Mouse (Mus musculus) intestine, embryonic 15.5 days (tissue): ENCODE results near the gene Nsun2. TPM values are rescaled to one million over a fixed set of nuclear protein-coding genes. Genes with fewer than 3 reads are reported as not detected.
"Not testable (repeated sequence)": the region's sequence is repeated elsewhere in the genome, so short reads cannot be mapped to it uniquely, and the experiment has no call there.

Source experiments
- ATAC-seq: fragments of 200-750 bp; cut with Nextera tagmentation; 2 replicates; pipeline ENCODE4 v1.8.0; 2017; ENCODE audit warnings: moderate TSS enrichment, moderate library complexity
- H3K27ac ChIP-seq: fragments of 300-500 bp; sonication (generic); 2 replicates; pipeline ENCODE4 v1.5.1; 2015; ENCODE audit warnings: mild to moderate bottlenecking, inconsistent platforms
- H3K27me3 ChIP-seq: fragments of 300-500 bp; sonication (generic); replicated peaks from 2 replicates; pipeline ENCODE4 v1.6.1; 2015; ENCODE audit warnings: inconsistent platforms
- H3K36me3 ChIP-seq: fragments of 300-500 bp; sonication (generic); 2 replicates; pipeline ENCODE4 v1.6.1; 2015; ENCODE audit warnings: inconsistent platforms
- H3K4me1 ChIP-seq: fragments of 300-500 bp; sonication (generic); replicated peaks from 2 replicates; pipeline ENCODE4 v1.6.1; 2015; ENCODE audit warnings: inconsistent platforms
- H3K4me2 ChIP-seq: fragments of 300-500 bp; sonication (generic); replicated peaks from 2 replicates; pipeline ENCODE4 v1.6.1; 2015; ENCODE audit warnings: mild to moderate bottlenecking, inconsistent platforms
- H3K4me3 ChIP-seq: fragments of 300-500 bp; sonication (generic); replicated peaks from 2 replicates; pipeline ENCODE4 v1.5.1; 2015; ENCODE audit warnings: inconsistent platforms
- H3K9ac ChIP-seq: fragments of 300-500 bp; sonication (generic); 2 replicates; pipeline ENCODE4 v1.6.1; 2015; ENCODE audit warnings: inconsistent platforms
- H3K9me3 ChIP-seq: fragments of 300-500 bp; sonication (generic); 2 replicates; pipeline ENCODE4 v1.6.1; 2016; ENCODE audit warnings: inconsistent platforms
- WGBS: fragments of 180-500 bp; shearing (Covaris S2); methylation state at CpG from one replicate; pipeline ENCODE4 v1.1.7; 2015; 5-methylcytosine and 5-hydroxymethylcytosine counted together
- polyA plus RNA-seq: library from polyadenylated mRNA; unstranded; fragments of >200 nt; fragmentation: Nextera tagmentation; extraction: Ambion mirVana; gene quantifications from 2 replicates; pipeline ENCODE4 v1.2.1, GENCODE M21; 2015

Gene Nsun2
- polyA plus RNA-seq, 1 experiment from 2014 or later, result 131 TPM

DNA sequence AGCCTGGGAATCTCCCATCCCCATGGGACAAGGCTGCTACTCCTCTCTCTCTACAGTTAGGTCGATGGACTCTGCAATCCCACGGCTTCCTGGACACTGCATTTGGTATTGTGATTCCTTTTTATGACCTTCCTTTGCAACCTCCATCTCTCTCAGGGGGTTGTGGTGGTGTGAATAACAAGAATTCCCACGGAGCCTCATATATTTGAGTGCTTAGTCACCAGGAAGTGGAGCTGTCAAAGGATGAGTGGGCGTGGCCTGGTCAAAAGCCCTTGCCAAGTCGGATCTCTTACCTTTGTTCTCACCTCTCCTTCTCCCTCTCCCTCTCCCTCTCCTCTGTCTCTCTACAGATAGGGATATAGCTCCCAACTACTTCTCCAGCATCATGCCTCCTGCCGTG, 52.3 kb downstream of the Nsun2 start:
- Histone ChIP-seq H3K4me2 (no peak overlapping the region), H3K4me1 (0 out of 2 replicates have a peak, but pooled peaks cover 4% of the 10 kb centered on the region), H3K9me3 (no peaks in the 10 kb centered on the region), H3K4me3 (no peak overlapping the region), H3K27me3 (no peaks in the 10 kb centered on the region), H3K9ac (no peak overlapping the region), H3K36me3 (no peaks in the 10 kb centered on the region), H3K27ac (no peak overlapping the region)
- WGBS, result 43% methylated on average over 6 of the region's 6 CpGs
- ATAC-seq, result peak; percentile 41

DNA sequence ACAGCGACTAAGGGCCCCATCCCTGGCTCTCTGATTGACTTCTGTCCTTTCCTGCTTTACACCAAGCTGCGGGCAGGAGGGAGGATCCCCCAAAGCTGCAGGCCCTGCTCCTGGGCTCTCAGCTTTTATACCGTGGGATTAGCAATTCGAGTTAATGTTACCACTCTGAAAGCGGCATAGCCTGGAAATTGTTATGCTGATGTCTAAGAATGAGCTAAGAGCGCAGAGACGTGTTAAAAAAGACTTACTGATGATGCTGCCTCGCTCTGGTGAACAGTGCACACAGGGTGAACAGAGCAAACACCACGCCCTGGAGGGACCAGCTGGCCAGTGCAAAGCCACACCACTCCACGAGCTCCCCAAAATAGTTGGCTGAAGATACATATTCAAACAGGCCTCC, 52.8 kb downstream of the Nsun2 start:
- ATAC-seq, result no peak
- WGBS, result 72% methylated on average over 10 of the region's 10 CpGs
- Histone ChIP-seq H3K4me3 (no peak overlapping the region), H3K4me1 (0 out of 2 replicates have a peak, but pooled peaks cover 4% of the 10 kb centered on the region), H3K36me3 (no peaks in the 10 kb centered on the region), H3K27me3 (no peaks in the 10 kb centered on the region), H3K27ac (no peak overlapping the region), H3K4me2 (no peak overlapping the region), H3K9me3 (no peaks in the 10 kb centered on the region), H3K9ac (no peak overlapping the region)

DNA sequence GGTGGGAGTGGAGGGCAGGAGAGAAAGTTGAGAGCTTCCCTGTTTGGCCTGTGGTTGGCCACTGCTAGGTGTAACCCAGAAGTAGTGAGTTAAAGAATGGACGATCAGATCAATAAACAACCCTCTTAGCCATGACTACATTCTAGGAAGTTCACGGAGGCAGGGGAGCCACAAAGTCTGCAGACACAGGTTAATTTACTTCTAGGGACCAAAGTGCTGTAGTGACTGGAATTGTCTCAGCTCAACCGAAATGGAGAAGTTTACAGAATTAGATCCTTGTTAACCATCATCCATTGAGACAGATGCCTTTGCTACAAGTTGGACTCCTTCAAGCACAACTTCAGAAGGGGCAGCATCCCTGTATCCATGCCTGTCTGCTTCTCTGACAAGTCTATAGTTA, 54.3 kb downstream of the Nsun2 start:
- 0 out of 2 replicates have a peak, but pooled peaks cover 4% of the 10 kb centered on the region for H3K4me1 ChIP-seq
- no peak overlapping the region for H3K4me2 ChIP-seq
- no peaks in the 10 kb centered on the region for H3K36me3 ChIP-seq
- no peak overlapping the region for H3K9ac ChIP-seq
- 30% methylated on average over 3 of the region's 3 CpGs for WGBS
- ATAC-seq, result no peak
- H3K4me3 ChIP-seq, result no peak overlapping the region
- no peaks in the 10 kb centered on the region for H3K27me3 ChIP-seq
- no peak overlapping the region for H3K27ac ChIP-seq
- H3K9me3 ChIP-seq, result no peaks in the 10 kb centered on the region

DNA sequence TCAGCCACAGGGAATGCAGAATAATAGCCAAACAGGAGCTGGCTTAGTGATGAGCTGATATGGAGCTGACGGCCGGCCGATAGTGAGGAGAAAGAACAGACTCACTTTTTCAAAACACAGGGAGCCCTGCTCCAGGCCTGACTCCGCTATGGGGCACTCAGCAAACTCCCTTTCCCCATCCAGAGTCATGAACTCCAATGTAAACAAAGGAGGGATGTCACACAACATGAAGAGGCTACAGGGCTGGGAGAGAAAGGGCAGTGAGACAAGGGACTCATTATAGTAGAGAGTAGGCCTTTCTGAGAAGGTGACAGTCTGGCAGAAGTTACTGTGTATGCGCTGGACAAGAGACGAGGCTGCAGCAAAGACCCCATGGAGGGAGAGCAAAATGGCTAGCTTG, 54.7 kb downstream of the Nsun2 start:
- 0 out of 2 replicates have a peak, but pooled peaks cover 4% of the 10 kb centered on the region for H3K4me1 ChIP-seq
- no peak overlapping the region for H3K27ac ChIP-seq
- no peak overlapping the region for H3K4me3 ChIP-seq
- H3K9ac ChIP-seq, result no peak overlapping the region
- 42% methylated on average over 6 of the region's 6 CpGs for WGBS
- H3K27me3 ChIP-seq, result no peaks in the 10 kb centered on the region
- H3K4me2 ChIP-seq, result no peak overlapping the region
- ATAC-seq, result no peak
- H3K36me3 ChIP-seq, result no peaks in the 10 kb centered on the region
- no peaks in the 10 kb centered on the region for H3K9me3 ChIP-seq

DNA sequence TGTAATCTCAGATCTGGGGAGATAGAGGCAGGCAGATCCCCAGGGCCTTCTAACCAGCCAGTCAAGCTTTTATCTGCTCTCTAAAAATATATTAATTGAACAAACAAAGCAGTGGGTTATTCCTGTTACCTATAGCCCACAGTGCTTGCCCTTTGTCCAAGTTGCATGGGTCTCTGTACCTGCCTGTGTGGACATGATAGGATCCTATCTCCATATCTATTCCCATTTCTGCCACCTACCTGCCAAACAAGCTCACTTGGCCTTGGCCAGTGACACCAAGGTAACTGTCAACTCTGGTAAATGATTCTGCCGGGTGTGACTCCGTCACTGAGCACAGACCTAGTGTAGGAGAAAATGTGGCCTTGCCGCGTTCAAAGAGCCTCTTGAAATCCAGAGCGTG, 57.8 kb downstream of the Nsun2 start:
- Histone ChIP-seq H3K4me2 (no peak overlapping the region), H3K27me3 (no peaks in the 10 kb centered on the region), H3K9ac (no peak overlapping the region), H3K36me3 (no peaks in the 10 kb centered on the region), H3K4me1 (0 out of 2 replicates have a peak, but pooled peaks cover under 1% of the 10 kb centered on the region), H3K4me3 (no peak overlapping the region), H3K9me3 (no peaks in the 10 kb centered on the region), H3K27ac (no peak overlapping the region)
- 78% methylated on average over 5 of the region's 5 CpGs for WGBS
- ATAC-seq, result peak; percentile 44

DNA sequence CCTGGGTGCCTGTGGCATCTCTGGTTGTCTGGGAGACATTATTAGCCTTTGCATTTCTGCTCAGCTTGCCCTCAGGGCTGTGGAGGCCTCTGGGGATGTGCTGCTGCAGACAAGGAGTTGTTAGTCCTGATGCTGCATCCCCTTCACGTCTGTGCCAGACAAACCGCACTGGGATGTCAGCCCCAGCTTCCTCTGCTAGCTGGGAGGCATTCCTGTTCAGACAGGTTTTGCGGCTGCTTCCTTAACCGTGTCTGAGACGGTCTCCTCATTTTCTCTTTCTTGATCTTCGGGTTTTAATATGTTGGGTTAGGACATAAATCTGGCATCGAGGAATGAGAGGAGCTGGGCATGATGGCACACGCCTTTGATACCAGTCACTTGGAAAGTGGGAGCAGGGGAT, 58.7 kb downstream of the Nsun2 start:
- Histone ChIP-seq H3K36me3 (no peaks in the 10 kb centered on the region), H3K4me1 (no peaks in the 10 kb centered on the region), H3K9me3 (no peaks in the 10 kb centered on the region), H3K4me3 (no peak overlapping the region), H3K27ac (no peak overlapping the region), H3K4me2 (no peak overlapping the region), H3K9ac (no peak overlapping the region), H3K27me3 (no peaks in the 10 kb centered on the region)
- 83% methylated on average over 8 of the region's 8 CpGs for WGBS
- no peak for ATAC-seq

DNA sequence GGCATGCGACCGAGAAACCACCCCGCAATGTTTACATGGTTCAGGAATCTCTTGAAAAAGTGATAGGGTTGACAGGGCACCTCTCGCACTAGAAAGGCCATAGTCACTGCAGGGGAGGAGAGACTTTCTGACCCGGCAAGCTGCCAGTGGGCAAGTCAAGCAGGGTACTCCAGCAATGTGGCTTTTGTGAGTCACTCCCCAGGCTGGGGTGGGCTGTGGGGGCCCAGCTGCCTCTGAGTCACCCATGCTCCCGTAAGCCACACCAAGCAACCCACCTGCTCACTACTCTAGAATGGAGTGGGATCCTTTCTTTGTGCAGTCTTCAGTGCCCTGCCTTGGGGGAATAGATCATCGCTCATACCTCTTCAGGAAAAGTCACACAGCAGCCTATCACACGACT, 59.9 kb downstream of the Nsun2 start:
- ATAC-seq, result no peak

DNA sequence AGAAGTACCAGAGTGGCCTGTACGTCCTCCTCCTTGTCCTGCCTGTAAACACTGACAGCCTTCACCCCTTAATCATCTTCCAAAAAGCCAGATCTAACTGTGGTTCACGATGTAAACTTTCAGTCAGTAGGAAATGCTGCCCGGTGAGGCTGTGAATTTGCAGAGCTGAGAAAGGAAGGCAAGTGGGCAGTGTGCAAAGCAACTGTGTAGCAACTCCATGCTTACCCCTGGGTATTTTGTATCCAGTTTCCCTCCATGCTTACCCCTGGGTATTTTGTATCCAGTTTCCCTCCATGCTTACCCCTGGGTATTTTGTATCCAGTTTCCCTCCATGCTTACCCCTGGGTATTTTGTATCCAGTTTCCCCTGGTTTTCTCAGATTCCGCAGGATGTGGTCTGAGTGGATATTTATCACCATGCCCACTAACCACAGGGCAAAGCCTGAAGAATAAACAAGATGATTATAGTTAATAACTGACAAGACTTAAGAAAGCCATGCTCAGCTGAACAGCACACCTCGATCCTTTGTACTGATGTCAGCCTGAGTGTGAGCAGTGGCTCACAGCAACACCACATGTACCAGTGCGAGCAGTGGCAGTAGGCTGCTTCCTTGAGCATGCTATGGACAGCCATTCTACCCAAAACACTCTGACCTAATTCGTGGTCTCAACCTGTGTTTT, 61.2 kb downstream of the Nsun2 start:
- no peaks in the 10 kb centered on the region for H3K9me3 ChIP-seq
- H3K27ac ChIP-seq, result no peak overlapping the region
- no peaks in the 10 kb centered on the region for H3K36me3 ChIP-seq
- H3K9ac ChIP-seq, result no peak overlapping the region
- H3K27me3 ChIP-seq, result no peaks in the 10 kb centered on the region
- no peak for ATAC-seq
- H3K4me3 ChIP-seq, result no peak overlapping the region
- 67% methylated on average over 7 of the region's 7 CpGs for WGBS
- H3K4me2 ChIP-seq, result no peak overlapping the region
- no peaks in the 10 kb centered on the region for H3K4me1 ChIP-seq

More for the DNA sequence above, 59.9 kb downstream of the Nsun2 start:
- Histone ChIP-seq H3K9ac (no peak overlapping the region), H3K27ac (no peak overlapping the region), H3K4me3 (no peak overlapping the region), H3K27me3 (no peaks in the 10 kb centered on the region), H3K4me2 (no peak overlapping the region), H3K9me3 (no peaks in the 10 kb centered on the region), H3K4me1 (no peaks in the 10 kb centered on the region), H3K36me3 (no peaks in the 10 kb centered on the region)
- 60% methylated on average over 8 of the region's 8 CpGs for WGBS

DNA sequence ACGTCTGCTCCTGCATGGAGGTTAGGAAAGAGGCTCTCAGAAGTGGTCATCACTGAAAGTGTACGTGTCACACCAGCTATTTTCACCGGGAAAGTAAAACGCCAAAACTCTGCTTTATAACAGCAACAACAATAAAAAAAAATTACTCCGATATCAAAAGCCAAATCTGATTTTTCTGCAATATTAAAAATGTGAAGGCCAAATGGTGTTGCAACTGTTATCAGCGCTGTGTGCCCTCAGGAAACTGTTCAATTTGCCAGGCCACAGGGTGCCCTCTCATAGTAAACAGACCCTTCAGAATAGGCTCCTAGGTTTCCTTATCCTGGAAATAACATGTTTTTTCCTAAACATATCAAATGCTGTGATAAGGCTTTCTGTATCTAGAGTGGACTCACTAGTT, 62.4 kb downstream of the Nsun2 start:
- Histone ChIP-seq H3K4me1 (no peaks in the 10 kb centered on the region), H3K4me2 (no peak overlapping the region), H3K36me3 (no peaks in the 10 kb centered on the region), H3K27ac (no peak overlapping the region), H3K9ac (no peak overlapping the region), H3K9me3 (no peaks in the 10 kb centered on the region), H3K4me3 (no peak overlapping the region), H3K27me3 (no peaks in the 10 kb centered on the region)
- 85% methylated on average over 6 of the region's 6 CpGs for WGBS
- ATAC-seq, result no peak

DNA sequence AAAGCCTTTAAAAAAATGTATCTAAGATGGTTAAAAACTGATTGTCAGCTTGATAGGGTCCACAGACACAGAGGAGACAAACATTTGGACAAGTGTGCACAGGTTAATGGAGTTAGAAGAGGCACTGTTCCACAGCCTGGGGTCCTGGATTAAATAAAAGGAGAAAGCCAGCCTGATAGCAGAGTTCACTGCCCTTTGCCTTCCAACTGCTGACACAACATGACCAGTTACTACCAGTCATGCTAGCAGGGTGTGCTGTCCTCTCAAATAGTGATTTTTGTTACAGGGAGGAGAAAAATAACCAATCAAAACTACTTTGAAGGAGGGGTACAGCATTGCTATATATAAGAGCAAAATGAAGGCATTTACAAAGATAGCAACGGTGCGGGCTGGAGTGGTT, 63.0 kb downstream of the Nsun2 start:
- Histone ChIP-seq H3K36me3 (no peaks in the 10 kb centered on the region), H3K9me3 (no peaks in the 10 kb centered on the region), H3K27me3 (no peaks in the 10 kb centered on the region), H3K4me1 (no peaks in the 10 kb centered on the region), H3K4me2 (no peak overlapping the region), H3K27ac (no peak overlapping the region), H3K4me3 (no peak overlapping the region), H3K9ac (no peak overlapping the region)
- WGBS, result 93% methylated on average over 2 of the region's 2 CpGs
- ATAC-seq, result no peak

DNA sequence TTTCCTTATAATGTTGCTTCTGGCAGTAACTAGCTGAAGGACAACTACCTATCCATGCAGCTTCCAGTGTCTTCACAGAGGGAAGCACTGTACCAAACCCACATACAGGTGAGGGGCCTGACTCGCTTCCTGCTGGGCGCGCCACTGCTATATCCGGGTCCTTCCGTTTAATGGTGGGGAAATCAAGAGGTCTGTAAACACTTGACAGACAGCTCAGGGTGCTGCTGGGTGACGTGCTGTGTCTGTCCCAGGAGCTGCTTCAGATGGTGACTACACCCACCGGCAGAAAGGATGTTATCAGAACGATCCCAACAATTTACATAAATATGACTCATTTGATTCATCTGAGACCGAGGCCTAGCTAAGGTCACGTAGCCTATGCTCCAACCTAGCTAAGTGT, 65.3 kb downstream of the Nsun2 start:
- 78% methylated on average over 10 of the region's 10 CpGs for WGBS
- H3K4me1 ChIP-seq, result no peaks in the 10 kb centered on the region
- no peak overlapping the region for H3K27ac ChIP-seq
- no peaks in the 10 kb centered on the region for H3K36me3 ChIP-seq
- H3K4me3 ChIP-seq, result no peak overlapping the region
- no peak for ATAC-seq
- H3K27me3 ChIP-seq, result no peaks in the 10 kb centered on the region
- H3K9me3 ChIP-seq, result no peaks in the 10 kb centered on the region
- H3K9ac ChIP-seq, result no peak overlapping the region
- no peak overlapping the region for H3K4me2 ChIP-seq

DNA sequence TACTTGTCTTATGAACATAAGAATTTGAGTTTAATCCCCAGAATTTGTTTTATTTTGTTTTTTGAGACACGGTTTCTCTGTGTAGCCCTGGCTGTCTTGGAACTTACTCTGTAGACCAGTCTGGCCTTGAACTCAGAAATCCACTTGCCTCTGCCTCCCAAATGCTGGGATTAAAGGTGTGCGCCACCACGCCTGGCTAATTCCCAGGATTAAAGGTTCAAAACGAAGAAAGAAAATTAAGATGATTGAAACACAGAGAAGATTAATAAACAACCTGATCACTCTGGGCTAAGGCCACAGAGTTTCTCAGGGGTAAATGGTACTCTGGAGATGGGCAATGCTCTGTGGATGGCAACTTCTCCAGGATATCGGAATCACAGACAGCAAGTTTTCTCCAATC, 67.3 kb downstream of the Nsun2 start:
- not testable (repeated sequence) for H3K9ac ChIP-seq, H3K9me3 ChIP-seq, H3K4me1 ChIP-seq, ATAC-seq, H3K4me2 ChIP-seq, H3K4me3 ChIP-seq, H3K27ac ChIP-seq, H3K27me3 ChIP-seq, H3K36me3 ChIP-seq
- 90% methylated on average over 5 of the region's 5 CpGs for WGBS

DNA sequence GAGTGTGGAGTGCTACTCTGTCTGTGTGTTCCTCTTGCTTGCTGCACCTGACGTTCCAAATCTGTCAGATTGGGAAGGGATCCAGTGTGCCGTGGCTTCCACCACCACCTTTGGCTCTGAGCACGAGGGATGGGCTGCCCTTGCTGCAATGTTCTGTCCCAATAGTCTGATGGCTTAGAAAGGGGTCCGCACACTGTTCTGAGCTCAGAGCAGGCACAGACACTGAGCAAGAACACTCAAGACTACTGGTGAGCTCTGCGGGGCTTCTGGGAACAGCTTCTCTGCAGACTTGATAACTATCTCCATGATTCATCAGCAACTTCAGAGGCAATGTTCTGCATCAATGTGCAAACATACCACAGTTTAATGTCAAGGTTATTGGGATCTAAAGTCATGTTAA, 67.8 kb downstream of the Nsun2 start:
- Histone ChIP-seq H3K4me2 (no peak overlapping the region), H3K27me3 (no peaks in the 10 kb centered on the region), H3K9ac (no peak overlapping the region), H3K4me1 (no peaks in the 10 kb centered on the region), H3K36me3 (no peaks in the 10 kb centered on the region), H3K9me3 (no peaks in the 10 kb centered on the region), H3K27ac (no peak overlapping the region), H3K4me3 (no peak overlapping the region)
- no peak for ATAC-seq
- WGBS, result 75% methylated on average over 5 of the region's 5 CpGs
